Mouse (Mus musculus) frontal cortex, adult (tissue): Measurements from ENCODE around the gene Olfr212.
"Not testable (repeated sequence)": the region's sequence is repeated elsewhere in the genome, so short reads cannot be mapped to it uniquely, and the experiment has no call there.

Experiments
- ATAC-seq: cut with Nextera tagmentation; 2 replicates; pipeline ENCODE4 v1.9.2; 2017; ENCODE audit warnings: mild to moderate bottlenecking, moderate library complexity, mixed read lengths; ENCODE audit not compliant: low TSS enrichment

Gene Olfr212

DNA sequence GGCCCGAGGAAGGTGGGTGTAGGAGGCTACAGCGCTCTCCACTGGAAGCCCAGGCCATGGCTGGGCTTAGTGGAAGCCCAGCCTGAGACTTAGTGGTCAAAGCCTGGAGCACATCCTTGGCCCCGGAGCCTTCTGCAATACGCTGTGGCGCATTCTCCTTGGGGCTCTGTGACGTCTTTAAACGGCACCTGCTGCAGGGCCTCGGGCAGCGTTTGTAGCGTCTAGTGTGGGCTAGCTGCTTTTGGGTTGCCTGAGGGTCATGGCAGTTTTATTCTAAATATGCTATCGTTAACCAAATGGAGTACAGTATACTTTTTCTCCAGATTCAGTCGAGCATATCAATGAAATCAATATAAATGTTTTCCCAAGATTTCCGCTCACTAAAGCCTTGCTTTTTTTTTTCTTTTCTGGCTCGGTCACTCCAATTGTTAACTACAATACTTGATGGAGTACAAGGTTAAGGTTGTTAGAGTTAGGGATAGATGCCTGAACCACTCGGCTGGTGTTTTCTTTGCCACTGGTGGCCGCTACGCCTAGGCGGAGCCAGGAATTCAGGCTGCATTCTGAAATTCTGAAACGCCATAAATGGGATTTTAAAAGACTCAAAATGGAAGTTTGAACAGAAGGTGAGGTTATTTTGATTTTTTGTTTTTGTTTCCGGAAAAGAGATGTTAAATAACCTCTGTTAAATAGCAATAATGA is at the start of gene Olfr212:
Olfr212 (plus strand) TSS at position 215 of the 702 bp plus-strand sequence.
- not testable (repeated sequence) for ATAC-seq

DNA sequence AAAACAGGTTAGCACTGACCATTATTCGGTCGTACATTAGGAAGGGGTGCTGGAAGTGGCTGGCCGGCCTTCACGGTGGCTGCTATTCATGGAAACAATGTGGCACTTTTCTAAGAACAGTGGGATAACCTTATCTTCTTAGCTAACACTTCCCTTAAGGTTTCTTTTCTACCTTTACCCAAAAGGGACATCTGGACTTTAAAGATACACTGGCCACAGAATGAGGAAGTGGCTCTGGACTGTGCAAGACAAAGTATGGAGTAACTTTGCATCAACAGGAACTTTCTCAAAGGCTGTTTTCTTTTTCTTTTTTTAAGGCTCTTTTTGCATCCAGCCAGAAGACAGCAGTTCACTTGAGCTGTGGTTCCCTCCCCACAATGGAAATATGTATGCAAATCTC is 47.6 kb upstream of the Olfr212 start:
- no peak for ATAC-seq

DNA sequence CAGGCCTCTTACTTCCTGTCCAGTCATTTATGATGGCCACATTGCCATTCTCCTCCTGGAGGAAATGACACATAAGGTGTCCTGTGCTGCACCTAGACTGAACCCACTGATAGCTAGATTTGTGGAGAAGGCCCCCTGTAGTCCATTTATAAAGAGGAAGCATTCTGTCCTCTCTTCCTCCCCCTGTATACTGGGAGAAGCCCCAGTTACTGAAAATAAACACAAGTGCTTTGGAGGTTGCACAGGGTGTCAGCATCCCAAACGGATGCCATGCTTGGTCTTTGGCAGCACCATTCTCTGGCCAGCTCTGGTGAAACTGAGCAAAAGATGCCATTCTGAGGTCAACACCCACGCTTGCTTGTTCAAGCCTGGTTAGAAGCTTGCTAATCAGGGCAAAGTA is 47.1 kb upstream of the Olfr212 start:
- ATAC-seq = no peak

DNA sequence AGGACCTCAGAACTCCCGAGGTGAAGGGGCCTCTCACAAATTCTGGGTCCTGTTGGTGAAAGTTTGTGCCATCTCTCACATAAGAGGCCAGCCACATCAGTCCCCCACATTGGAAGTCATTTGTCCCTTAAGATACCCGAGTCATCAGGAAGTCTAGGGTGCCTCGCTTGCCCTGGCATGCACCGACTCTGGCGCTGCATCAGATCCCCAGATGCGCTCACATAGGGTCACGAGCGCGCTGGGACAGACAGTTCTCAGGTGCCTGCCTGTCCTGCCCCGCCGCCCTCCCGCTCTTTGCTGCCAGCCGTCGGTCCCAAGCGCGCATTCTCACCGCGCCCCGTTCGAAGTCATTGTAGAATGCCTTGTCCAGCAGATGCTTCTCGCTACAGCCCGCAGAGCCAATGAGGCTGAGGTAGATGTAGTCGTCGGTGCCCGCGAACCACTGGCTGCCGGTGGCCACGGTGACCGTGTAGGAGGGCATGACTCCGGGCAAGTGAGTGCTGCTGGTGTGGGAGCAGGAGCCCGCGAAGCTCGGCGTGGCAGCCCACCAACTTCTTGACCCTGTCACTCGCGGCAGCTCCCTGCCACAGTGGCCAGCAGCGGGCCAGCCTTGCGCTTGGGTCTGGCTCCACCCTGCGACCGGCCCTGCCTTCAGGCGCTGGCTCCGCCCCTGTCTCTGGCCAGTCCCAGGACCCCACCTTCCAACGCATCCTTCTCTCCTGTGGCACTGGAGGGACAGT is 45.6 kb upstream of the Olfr212 start, which contains the start of gene Alox5:
Alox5 (minus strand) TSS at position 635 of the 740 bp plus-strand sequence.
- no peak for ATAC-seq

DNA sequence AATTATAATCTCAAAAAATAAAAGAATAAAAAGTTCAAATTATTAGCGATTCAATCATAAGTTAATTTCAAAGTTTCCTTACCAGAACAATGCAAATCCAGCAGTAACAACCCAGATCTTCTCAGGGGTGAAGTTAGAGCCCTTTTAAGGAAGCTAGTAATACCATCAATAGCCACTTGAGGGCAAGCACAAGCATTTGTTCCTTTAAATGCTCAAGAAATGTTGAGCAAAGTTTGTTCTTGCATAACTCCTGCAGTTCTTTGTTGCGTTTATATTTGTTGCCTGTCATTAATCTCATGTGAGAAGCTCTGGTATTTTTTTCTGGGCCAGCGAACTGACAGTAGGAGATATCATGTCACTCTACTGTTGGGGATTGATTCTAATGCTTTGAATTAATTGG is 38.2 kb upstream of the Olfr212 start:
- ATAC-seq = no peak

DNA sequence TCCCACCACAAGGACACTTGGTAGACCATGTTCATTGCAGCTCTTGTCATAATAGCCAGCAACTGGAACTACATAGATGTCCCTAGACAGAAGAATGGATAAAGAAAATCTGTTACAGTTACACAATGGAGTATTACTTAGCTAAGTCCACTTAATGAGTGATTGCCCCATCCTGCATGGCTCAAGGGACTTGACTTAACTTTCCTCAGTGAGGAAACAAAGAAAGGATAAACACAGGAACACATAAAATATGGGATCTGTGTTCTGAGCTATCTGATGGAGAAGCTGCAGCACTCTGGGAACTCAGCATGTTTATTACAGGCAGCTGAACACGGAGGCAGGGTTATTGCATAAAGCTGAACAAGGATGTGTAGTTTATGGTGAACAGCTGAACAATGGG is 21.2 kb upstream of the Olfr212 start:
- ATAC-seq = no peak

DNA sequence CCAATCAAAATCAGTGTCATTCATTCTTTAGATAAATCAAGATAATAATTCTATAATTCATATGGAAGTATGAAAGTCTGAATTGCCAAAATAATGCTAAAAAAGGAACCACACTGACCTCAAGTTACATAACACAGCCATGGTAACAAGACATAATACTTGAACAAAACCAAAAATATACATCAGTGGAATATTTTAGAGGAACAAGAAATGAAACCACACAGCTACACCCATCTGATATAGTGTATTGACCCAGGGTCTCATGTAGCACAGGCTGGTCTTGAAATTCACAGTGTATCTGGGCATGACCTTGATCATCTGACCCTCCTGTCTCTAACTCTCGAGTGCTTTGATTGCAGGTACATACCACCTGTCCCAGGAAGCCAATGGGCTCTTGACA is 19.5 kb upstream of the Olfr212 start:
- ATAC-seq = no peak

DNA sequence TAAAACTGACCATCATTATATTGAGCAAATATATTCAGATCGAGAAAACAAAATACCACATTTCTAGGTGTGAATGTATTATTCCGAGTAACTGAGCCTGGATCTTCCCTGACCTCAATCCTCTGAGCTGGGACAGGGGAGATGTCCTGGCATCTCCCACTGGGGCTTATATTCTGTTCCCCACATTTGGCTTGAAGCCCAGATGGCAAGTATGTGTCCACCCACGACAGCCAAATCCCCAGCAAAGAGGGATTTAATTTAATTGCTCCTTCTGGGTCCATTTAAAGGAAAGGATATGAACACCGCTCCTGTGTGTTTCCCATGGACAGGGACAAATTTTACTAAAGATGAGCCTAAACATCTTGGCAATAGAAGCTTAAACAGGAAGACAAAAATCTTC is 17.5 kb upstream of the Olfr212 start, which contains the start of gene Olfr211:
Olfr211 (plus strand) TSS at position 301 of the 400 bp plus-strand sequence.
- no peak for ATAC-seq

DNA sequence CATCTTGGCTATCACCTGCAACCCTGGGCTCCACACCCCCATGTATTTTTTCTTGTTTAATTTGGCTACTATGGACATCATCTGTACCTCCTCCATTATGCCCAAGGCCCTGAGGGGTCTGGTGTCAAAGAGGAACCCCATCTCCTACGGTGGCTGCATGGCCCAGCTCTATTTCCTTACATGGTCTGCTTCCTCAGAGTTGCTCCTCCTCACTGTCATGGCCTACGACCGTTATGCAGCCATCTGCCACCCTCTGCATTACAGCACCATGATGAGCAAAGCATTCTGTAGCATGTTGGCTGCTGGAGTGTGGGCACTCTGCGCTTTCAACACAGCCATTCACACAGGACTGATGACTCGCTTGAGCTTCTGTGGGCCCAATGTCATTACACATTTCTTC is 12.6 kb upstream of the Olfr212 start:
- no peak for ATAC-seq

DNA sequence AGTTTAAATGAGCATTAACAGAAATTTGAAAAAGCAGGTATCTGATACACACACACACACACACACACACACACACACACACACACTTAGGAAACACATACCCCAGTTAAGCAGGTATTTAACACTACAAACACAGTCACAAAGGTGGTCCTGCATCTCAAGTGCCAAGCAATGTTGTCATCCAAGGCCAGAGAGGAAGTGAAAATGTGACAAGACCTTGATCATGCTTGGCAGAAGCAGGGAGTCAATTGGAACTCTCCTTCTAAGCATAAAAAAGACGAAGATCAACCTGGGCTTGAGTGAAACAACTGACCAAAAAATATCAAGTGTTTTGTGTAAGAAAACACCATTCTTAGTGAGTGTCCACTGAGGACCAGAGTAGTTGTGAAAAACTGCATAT is 10.4 kb upstream of the Olfr212 start:
- no peak for ATAC-seq

DNA sequence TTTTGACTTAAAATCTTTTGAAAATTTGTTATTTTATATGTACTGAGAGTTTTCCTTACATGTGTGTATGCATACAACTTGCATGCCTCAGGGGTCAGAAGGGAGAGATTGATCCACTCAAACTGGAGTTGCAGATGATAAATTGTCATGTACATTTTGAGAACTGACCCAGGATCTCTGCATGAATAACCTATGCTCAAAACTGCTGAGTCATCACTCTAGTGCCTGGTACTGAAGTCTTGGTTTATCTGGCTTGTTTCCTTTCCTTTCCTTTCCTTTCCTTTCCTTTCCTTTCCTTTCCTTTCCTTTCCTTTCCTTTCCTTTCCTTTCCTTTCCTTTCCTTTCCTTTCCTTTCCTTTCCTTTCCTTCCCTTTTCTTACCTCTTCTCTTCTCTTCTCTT is 8.5 kb downstream of the Olfr212 start:
- no peak for ATAC-seq

DNA sequence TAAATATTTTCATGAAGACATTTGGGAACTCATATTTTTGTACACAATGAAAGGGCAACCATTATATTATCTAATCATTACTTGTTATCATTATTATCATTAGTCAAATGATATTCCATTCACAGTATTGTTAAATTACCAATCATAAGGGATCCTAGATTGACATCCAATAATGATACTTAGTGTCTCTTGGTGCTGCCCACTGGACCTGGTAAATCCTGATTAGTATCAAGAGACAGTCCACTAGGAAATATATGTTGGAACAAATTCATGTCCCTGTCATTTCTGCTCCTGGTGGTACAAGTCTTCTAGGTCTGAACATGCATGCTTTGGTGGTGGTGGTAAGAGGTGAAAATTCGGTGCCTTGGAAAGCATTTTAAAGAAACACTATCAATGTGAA is 31.8 kb downstream of the Olfr212 start, which contains the start of gene Olfr213:
Olfr213 (plus strand) TSS at position 301 of the 400 bp plus-strand sequence.
- no peak for ATAC-seq

DNA sequence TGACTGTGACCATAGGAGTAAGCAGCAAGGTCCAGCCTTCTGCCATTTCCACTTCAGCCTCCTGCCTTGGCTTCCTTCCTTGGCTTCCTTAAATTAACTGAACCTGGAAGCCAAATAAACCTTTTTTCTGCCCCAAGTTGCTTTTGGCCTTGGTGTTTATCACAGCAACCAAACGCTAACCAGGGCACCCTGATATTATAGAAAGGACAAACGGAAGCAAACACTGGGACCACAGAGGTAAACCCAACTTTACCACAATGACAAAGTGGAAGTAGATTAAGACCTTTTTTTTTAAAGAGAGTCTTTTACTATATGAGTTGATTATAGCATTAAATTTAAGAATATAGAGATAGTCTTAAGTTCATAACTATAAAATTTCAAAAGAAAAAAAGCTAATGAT is 36.2 kb downstream of the Olfr212 start:
- ATAC-seq = no peak

DNA sequence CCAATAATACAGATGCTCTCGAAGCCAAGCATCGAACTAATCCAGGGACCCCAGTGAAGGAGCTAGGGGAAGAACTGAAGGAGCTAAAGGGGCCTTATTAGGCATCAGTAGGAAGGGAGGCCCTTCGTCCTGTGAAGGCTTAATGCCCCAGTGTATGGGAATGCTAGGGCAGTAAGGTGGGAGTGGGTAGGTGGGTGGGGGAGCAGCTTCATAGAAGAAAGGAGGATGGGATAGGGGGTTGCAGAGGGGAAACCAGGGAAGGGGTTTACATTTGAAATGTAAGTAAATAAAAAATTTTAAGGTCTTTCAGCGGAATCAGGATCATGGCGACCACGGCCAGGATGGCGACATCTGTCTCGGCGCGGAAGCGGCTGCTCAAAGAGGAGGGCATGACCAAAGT is 44.5 kb downstream of the Olfr212 start, which contains the start of gene Gm5580:
Gm5580 (plus strand) TSS at position 301 of the 400 bp plus-strand sequence.
- not testable (repeated sequence) for ATAC-seq

DNA sequence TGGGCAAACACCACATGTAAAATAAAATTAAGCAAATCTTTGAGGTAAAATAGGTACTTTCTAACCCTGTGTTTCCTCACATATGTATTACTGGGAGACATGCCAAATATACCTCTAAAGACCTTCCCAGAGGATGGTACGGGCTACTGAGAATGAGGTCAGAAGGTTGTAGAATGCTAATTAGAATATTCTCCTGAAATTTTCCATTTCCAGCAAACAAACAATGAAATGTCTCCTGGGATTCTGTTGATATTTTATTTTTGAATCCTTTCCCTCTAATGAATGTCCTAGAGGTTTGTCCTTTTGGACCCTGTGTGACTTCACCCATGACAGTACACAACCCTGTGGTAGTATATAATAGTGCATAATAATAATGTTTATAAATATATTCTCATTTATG is 47.6 kb downstream of the Olfr212 start, which contains the start of gene Olfr214:
Olfr214 (plus strand) TSS at position 301 of the 400 bp plus-strand sequence.
- ATAC-seq = no peak

DNA sequence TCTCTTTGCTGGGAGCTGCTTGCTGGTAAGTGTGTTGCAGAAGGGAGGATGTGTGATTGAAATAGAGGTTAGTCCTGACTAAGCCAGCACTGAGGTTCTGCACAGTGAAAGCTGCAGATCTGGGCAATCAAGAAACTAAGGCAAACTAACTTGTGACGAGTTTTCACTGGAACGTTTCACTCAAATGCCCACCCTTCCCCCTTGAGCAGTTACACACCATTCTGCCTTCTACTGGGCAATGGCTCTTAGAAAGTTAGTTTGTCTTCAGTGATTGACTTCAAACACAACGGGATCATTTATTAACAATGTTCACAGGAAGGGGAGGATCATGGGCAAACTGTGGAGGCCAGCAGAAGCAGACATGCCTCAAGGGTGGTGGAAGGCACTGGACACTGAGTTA is 48.6 kb downstream of the Olfr212 start:
- ATAC-seq = no peak
